23 mouse cellular contexts compared by ENCODE assay signal in the genomic region with DNA sequence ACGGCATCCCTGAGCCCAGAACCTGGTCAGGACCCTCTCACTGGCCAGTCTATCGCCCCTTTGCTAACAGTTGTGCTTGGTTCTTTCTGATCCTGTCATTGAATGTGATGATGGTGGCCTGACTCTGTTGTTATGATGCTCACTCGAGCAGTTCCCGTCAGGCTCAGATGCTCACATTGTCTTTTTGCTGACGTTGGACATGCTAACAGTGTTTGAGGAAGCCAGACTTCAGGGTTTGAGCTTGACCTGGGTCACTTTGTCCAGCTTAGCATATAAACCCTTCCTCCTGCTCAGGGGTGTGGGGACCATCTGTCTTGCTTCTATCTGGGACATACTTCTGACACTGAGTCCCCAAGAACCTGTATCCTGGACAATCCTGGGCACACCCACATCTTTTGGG. TPM values are rescaled to one million over a fixed set of nuclear protein-coding genes. Genes with fewer than 3 reads are reported as not detected.
"Had no signal": no experiment of that assay in that cellular context is flagged by ENCODE, and none has a peak within 500 bp of the region (broad histone marks: within the 10 kb centered on the region; RNA-seq: fewer than 3 reads in every experiment).

Gene Prss29 (plus strand): TSS at position 301 of the 400 bp plus-strand sequence.

- H3K4me2 ChIP-seq: neural tube, embryonic 13.5 days; neural tube, embryonic 15.5 days; stomach, embryonic 15.5 days had no signal

- H3K4me1 ChIP-seq: neural tube, embryonic 13.5 days; neural tube, embryonic 15.5 days; stomach, embryonic 15.5 days had no signal

- H3K27me3 ChIP-seq: stomach, embryonic 15.5 days had no signal

- H3K27ac ChIP-seq: neural tube, embryonic 13.5 days; neural tube, embryonic 15.5 days; stomach, embryonic 15.5 days; stomach, postnatal 0 days had no signal

- H3K36me3 ChIP-seq: neural tube, embryonic 13.5 days; neural tube, embryonic 15.5 days; stomach, embryonic 15.5 days had no signal

- H3K9ac ChIP-seq: neural tube, embryonic 13.5 days; neural tube, embryonic 15.5 days; stomach, embryonic 15.5 days had no signal

- H3K9me3 ChIP-seq: neural tube, embryonic 13.5 days; neural tube, embryonic 15.5 days; stomach, embryonic 15.5 days had no signal

- H3K4me3 ChIP-seq: neural tube, embryonic 13.5 days; neural tube, embryonic 15.5 days; stomach, embryonic 15.5 days had no signal

- DNase-seq: retina, postnatal 1 day; right cerebral cortex, adult 18-20 months; right cerebral cortex, postnatal 14 days; right cerebral cortex, postnatal 25 days; right cerebral cortex, postnatal 4 days; spleen, adult 18-20 months; thymus, adult 18-20 months; thymus, adult 2 months; thymus, postnatal 14 days; thymus, postnatal 25 days; thymus, postnatal 36 days; thymus, postnatal 4 days had no signal

RNA-seq across cellular contexts. Expression of gene Prss29, which starts in this region (rescaled TPM):
- total RNA-seq: neutrophil, adult 5-6 weeks had no signal
- polyA plus RNA-seq: neural tube, embryonic 13.5 days; neural tube, embryonic 14.5 days; neural tube, embryonic 15.5 days; small intestine, adult 2 months; stomach, embryonic 14.5 days; stomach, embryonic 15.5 days; stomach, embryonic 16.5 days; stomach, postnatal 0 days; testis, adult 2 months; urinary bladder, adult 2 months had no signal
